Mouse (Mus musculus): ENCODE results near the gene Lhfpl2.

GRCm38 (mm10) chr13:94077136-94078018 is 19.8 kb downstream of the Lhfpl2 start:
- TF ChIP-seq CTCF (IDR thresholded peaks at IDR 0.05; ENCODE audit: control insufficient read depth, insufficient read depth, low read length) (no peak), POLR2A (IDR thresholded peaks at IDR 0.05; ENCODE audit: borderline replicate concordance, control insufficient read depth, low read depth, low read length) (no peak)
